Mouse (Mus musculus) CH12.LX (cell line): ENCODE results near the gene Utp20.

Experiments used
- CHD1 ChIP-seq: IDR thresholded peaks from 2 replicates; pipeline ENCODE4 v1.6.1; 2012; ENCODE audit warnings: low read depth, low read length, improper control_type of control experiment, inconsistent platforms
- CTCF ChIP-seq, 2 experiments: IDR thresholded peaks in 1 of 2; conservative IDR thresholded peaks in 1 of 2; 2 replicates each; pipeline ENCODE4 v1.5.1; 2011 to 2012; ENCODE audit warnings: low read depth in 2 of 2, low read length in 2 of 2, improper control_type of control experiment in 1 of 2, inconsistent platforms in 1 of 2, mild to moderate bottlenecking in 1 of 2, moderate library complexity in 1 of 2
- GABPA ChIP-seq: IDR thresholded peaks from 2 replicates; pipeline ENCODE4 v1.6.1; 2012; ENCODE audit warnings: low read depth, low read length, improper control_type of control experiment, inconsistent platforms; ENCODE audit not compliant: insufficient replicate concordance
- MAFK ChIP-seq: IDR thresholded peaks from 2 replicates; pipeline ENCODE4 v1.6.1; 2011; ENCODE audit warnings: low read length, improper control_type of control experiment; ENCODE audit not compliant: insufficient replicate concordance
- MAZ ChIP-seq: IDR thresholded peaks from 2 replicates; pipeline ENCODE4 v1.6.1; 2012; ENCODE audit warnings: low read depth, mild to moderate bottlenecking, inconsistent platforms, low read length, improper control_type of control experiment, moderate library complexity
- POLR2AphosphoS2 ChIP-seq: IDR thresholded peaks from 2 replicates; pipeline ENCODE4 v1.6.1; 2011; ENCODE audit warnings: low read depth, low read length, improper control_type of control experiment
- ZNF384 ChIP-seq: IDR thresholded peaks from 2 replicates; pipeline ENCODE4 v1.6.1; 2012; ENCODE audit warnings: low read depth, low read length, improper control_type of control experiment, inconsistent platforms

DNA sequence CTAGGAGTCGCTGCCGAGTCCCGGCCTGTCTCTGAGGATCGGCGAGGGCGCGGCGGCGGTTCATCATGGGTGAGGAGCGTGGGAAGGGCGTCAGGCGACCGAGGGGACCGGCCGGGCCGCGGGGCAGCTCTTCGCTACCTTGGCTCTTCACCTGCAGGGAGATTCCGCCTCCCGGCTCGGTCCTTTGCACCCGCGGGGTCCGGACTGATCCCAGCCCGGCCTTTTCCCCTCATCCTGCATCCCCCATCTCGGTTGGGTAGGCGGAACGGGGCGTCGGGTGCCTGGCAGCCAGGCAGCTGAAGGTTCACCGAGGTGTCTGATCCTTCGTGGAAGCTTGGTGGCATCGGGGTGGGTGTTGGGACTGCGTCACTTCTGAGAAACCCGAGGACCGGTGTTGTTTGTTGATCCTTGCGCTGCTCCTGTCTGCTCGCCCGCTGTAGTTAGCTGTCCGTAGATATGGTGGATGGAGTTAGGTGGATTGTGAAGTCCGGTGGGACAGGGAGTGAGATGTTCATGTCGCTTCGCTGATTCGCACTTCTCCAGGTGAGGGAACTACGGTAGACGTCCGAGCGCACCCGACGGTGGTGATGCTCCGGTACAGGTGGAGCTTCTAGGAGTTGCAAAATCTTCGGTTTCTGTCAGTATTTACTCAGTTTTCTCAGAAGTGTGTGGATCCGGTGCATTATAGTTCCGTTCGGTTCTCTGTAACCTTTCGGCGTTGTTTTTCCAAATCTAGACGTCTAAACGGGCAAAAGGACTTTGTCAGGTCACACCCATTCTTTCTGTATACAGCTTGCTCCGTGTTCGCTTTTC, 94.9 kb downstream of the Utp20 start:
- TF ChIP-seq CHD1 (no peak), MAFK (no peak), POLR2AphosphoS2 (no peak), GABPA (no peak), ZNF384 (no peak), CTCF (conservative IDR thresholded peaks at IDR 0.05 in 1 of 2, IDR thresholded peaks at IDR 0.05 in 1 of 2; ENCODE audit: low read depth in 2 of 2, low read length in 2 of 2) (no peak), MAZ (no peak)
